Mouse (Mus musculus) MEL (cell line): ENCODE data around the gene Rrp7a. TPM values are rescaled to one million over a fixed set of nuclear protein-coding genes. Genes with fewer than 3 reads are reported as not detected.

Source experiments
- DNase-seq: peaks from one replicate; pipeline ENCODE4 v3.0.0; 2011; ENCODE audit warnings: low read depth, low spot score
- H3K27ac ChIP-seq: 2 replicates; pipeline ENCODE4 v1.5.1; 2012; ENCODE audit warnings: low read depth, mild to moderate bottlenecking, control low read depth, low read length, moderate library complexity; ENCODE audit not compliant: control insufficient read depth
- H3K27me3 ChIP-seq, 2 experiments: fragments of 150-350 bp in 1 of 2; sonication (generic) in 1 of 2; 2 replicates each; pipeline ENCODE4 v1.6.1; 2012; ENCODE audit warnings: low read length in 2 of 2, mild to moderate bottlenecking in 2 of 2, improper control_type of control experiment in 1 of 2, moderate library complexity in 1 of 2; ENCODE audit not compliant: insufficient read depth in 2 of 2, control insufficient read depth in 1 of 2
- H3K36me3 ChIP-seq, 2 experiments: 2 replicates each; pipeline ENCODE4 v1.6.1; 2012 to 2014; ENCODE audit warnings: low read length in 2 of 2, improper control_type of control experiment in 1 of 2, inconsistent platforms in 1 of 2, mild to moderate bottlenecking in 1 of 2; ENCODE audit not compliant: insufficient read depth in 2 of 2, control insufficient read depth in 1 of 2
- H3K4me1 ChIP-seq, 2 experiments: fragments of 150-350 bp in 1 of 2; sonication (generic) in 1 of 2; 2 replicates each; pipeline ENCODE4 v1.6.1; 2012; ENCODE audit warnings: low read length in 2 of 2, improper control_type of control experiment in 1 of 2, mild to moderate bottlenecking in 1 of 2; ENCODE audit not compliant: insufficient read depth in 2 of 2, control insufficient read depth in 1 of 2
- H3K4me3 ChIP-seq, 2 experiments: fragments of 150-350 bp in 1 of 2; sonication (generic) in 1 of 2; 2 replicates each; pipeline ENCODE4 v1.5.1; 2012; ENCODE audit warnings: low read depth in 2 of 2, low read length in 2 of 2, mild to moderate bottlenecking in 2 of 2, moderate library complexity in 2 of 2, control low read depth in 1 of 2, improper control_type of control experiment in 1 of 2; ENCODE audit not compliant: control insufficient read depth in 1 of 2, insufficient read depth in 1 of 2
- H3K79me2 ChIP-seq: 2 replicates; pipeline ENCODE4 v1.6.1; 2012; ENCODE audit warnings: mild to moderate bottlenecking, low read length, moderate library complexity; ENCODE audit not compliant: control insufficient read depth, poor library complexity, insufficient read depth
- H3K9ac ChIP-seq: 2 replicates; pipeline ENCODE4 v1.6.1; 2012; ENCODE audit warnings: low read depth, mild to moderate bottlenecking, control low read depth, low read length, moderate library complexity; ENCODE audit not compliant: control insufficient read depth, poor library complexity, severe bottlenecking
- H3K9me3 ChIP-seq: fragments of 150-350 bp; sonication (generic); replicated peaks from 2 replicates; pipeline ENCODE4 v1.6.1; 2012; ENCODE audit warnings: mild to moderate bottlenecking, low read length, improper control_type of control experiment, moderate library complexity; ENCODE audit not compliant: insufficient read depth
- BHLHE40 ChIP-seq: IDR thresholded peaks from 2 replicates; pipeline ENCODE4 v1.6.1; 2012; ENCODE audit warnings: low read depth, mild to moderate bottlenecking, inconsistent platforms, low read length, improper control_type of control experiment, borderline replicate concordance
- CHD1 ChIP-seq: IDR thresholded peaks from 2 replicates; pipeline ENCODE4 v1.6.1; 2012; ENCODE audit warnings: low read depth, mild to moderate bottlenecking, inconsistent platforms, low read length, improper control_type of control experiment
- CTCF ChIP-seq, 3 experiments: IDR thresholded peaks in 2 of 3; conservative IDR thresholded peaks in 1 of 3; 2 replicates each; pipeline ENCODE4 v1.5.1; 2011 to 2012; ENCODE audit warnings: low read length in 3 of 3, low read depth in 2 of 3, mild to moderate bottlenecking in 2 of 3, improper control_type of control experiment in 1 of 3, inconsistent platforms in 1 of 3, mixed read lengths in 1 of 3, moderate library complexity in 1 of 3; ENCODE audit not compliant: control insufficient read depth in 1 of 3, insufficient read depth in 1 of 3, poor library complexity in 1 of 3, severe bottlenecking in 1 of 3
- EP300 ChIP-seq, 2 experiments: IDR thresholded peaks; 2 replicates each; pipeline ENCODE4 v1.6.1; 2011; ENCODE audit warnings: improper control_type of control experiment in 2 of 2, low read length in 2 of 2, low read depth in 1 of 2, mild to moderate bottlenecking in 1 of 2
- ETS1 ChIP-seq: IDR thresholded peaks from 2 replicates; pipeline ENCODE4 v1.6.1; 2012; ENCODE audit warnings: low read depth, mild to moderate bottlenecking, inconsistent platforms, low read length, improper control_type of control experiment, moderate library complexity
- GABPA ChIP-seq: IDR thresholded peaks from 2 replicates; pipeline ENCODE4 v1.6.1; 2012; ENCODE audit warnings: low read depth, mild to moderate bottlenecking, inconsistent platforms, low read length, improper control_type of control experiment, moderate library complexity
- JUND ChIP-seq: IDR thresholded peaks from 2 replicates; pipeline ENCODE4 v1.6.1; 2011; ENCODE audit warnings: low read depth, mild to moderate bottlenecking, improper control_type of control experiment, low read length
- MAFK ChIP-seq: IDR thresholded peaks from 2 replicates; pipeline ENCODE4 v1.6.1; 2011; ENCODE audit warnings: low read depth, mild to moderate bottlenecking, low read length, improper control_type of control experiment, borderline replicate concordance
- MAX ChIP-seq: IDR thresholded peaks from 2 replicates; pipeline ENCODE4 v1.6.1; 2011; ENCODE audit warnings: low read length, improper control_type of control experiment
- MAZ ChIP-seq: IDR thresholded peaks from 2 replicates; pipeline ENCODE4 v1.6.1; 2012; ENCODE audit warnings: low read depth, mild to moderate bottlenecking, inconsistent platforms, low read length, improper control_type of control experiment
- MXI1 ChIP-seq: IDR thresholded peaks from 2 replicates; pipeline ENCODE4 v1.6.1; 2011; ENCODE audit warnings: mild to moderate bottlenecking, low read depth, low read length, improper control_type of control experiment
- MYC ChIP-seq: IDR thresholded peaks from 2 replicates; pipeline ENCODE4 v1.6.1; 2011; ENCODE audit warnings: low read depth, mild to moderate bottlenecking, low read length, improper control_type of control experiment, moderate library complexity
- NRF1 ChIP-seq: IDR thresholded peaks from 2 replicates; pipeline ENCODE4 v1.6.1; 2014; ENCODE audit warnings: low read depth, mild to moderate bottlenecking, inconsistent platforms, low read length, improper control_type of control experiment, moderate library complexity; ENCODE audit not compliant: poor library complexity, insufficient read depth, severe bottlenecking
- RAD21 ChIP-seq: IDR thresholded peaks from 2 replicates; pipeline ENCODE4 v1.6.1; 2011; ENCODE audit warnings: mild to moderate bottlenecking, low read depth, low read length, improper control_type of control experiment
- RCOR1 ChIP-seq: IDR thresholded peaks from 2 replicates; pipeline ENCODE4 v1.6.1; 2012; ENCODE audit warnings: low read depth, mild to moderate bottlenecking, inconsistent platforms, low read length, improper control_type of control experiment
- SIN3A ChIP-seq: IDR thresholded peaks from 2 replicates; pipeline ENCODE4 v1.6.1; 2012; ENCODE audit warnings: low read length, improper control_type of control experiment, inconsistent platforms
- SMC3 ChIP-seq: IDR thresholded peaks from 2 replicates; pipeline ENCODE4 v1.6.1; 2011; ENCODE audit warnings: low read depth, low read length, improper control_type of control experiment
- TAL1 ChIP-seq: IDR thresholded peaks from 2 replicates; pipeline ENCODE4 v1.6.1; 2012; ENCODE audit warnings: mild to moderate bottlenecking, inconsistent platforms, low read length, moderate library complexity, mixed read lengths
- TBP ChIP-seq: IDR thresholded peaks from 2 replicates; pipeline ENCODE4 v1.8.0; 2011; ENCODE audit warnings: low read depth, low read length, improper control_type of control experiment
- TCF12 ChIP-seq: IDR thresholded peaks from 2 replicates; pipeline ENCODE4 v1.6.1; 2014; ENCODE audit warnings: low read depth, mild to moderate bottlenecking, inconsistent platforms, low read length, improper control_type of control experiment, moderate library complexity
- USF1 ChIP-seq: IDR thresholded peaks from 2 replicates; pipeline ENCODE4 v1.6.1; 2014; ENCODE audit warnings: low read depth, mild to moderate bottlenecking, inconsistent platforms, low read length, improper control_type of control experiment, moderate library complexity
- ZNF384 ChIP-seq: IDR thresholded peaks from 2 replicates; pipeline ENCODE4 v1.6.1; 2012; ENCODE audit warnings: low read depth, mild to moderate bottlenecking, inconsistent platforms, low read length, improper control_type of control experiment
- polyA plus RNA-seq, 2 experiments: library from polyadenylated mRNA; stranded (reverse) in 1 of 2; unstranded in 1 of 2; fragments of >175 nt in 1 of 2; fragments of >200 nt in 1 of 2; gene quantifications; 2 replicates each; pipeline versions ENCODE4 v1.2.1 to v1.2.4; 2012; ENCODE audit warnings: low replicate concordance in 2 of 2, low read depth in 1 of 2; ENCODE audit not compliant: insufficient read length in 2 of 2, insufficient read depth in 1 of 2, missing spikeins in 1 of 2
- total RNA-seq: library from RNA; depleted of rRNA; stranded (reverse); fragments of 300-350 nt; gene quantifications from 2 replicates; pipeline ENCODE4 v1.2.3, GENCODE M21; 2012

Rrp7a gene
- total and polyA plus RNA-seq, 3 experiments: 155 to 483 (median 283) TPM

DNA sequence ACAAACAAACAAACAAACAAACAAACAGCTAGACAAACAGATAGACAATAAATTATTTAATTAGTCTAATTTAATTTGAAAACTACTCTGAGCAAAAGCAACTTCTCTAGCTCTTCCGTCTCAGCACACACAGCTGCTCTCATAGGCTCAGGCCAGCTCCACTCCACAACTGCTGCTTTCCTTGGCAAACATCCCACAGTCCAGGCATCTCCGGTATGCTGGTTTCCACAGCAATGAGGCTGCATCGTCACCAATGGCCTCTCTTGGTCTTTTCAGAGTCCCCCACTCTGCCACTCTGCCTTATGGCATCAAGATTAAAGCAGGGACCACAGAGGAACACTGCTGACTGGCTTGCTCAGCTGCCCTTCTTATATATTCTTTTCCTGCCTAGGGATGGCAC is 51.7 kb downstream of the Rrp7a start:
- Histone ChIP-seq H3K27ac (no peak overlapping the region), H3K36me3 (no peaks in the 10 kb centered on the region), H3K9me3 (no peaks in the 10 kb centered on the region), H3K9ac (no peak overlapping the region), H3K79me2 (no peaks in the 10 kb centered on the region), H3K27me3 (peaks cover 0 to 1% of the 10 kb centered on the region in 2 experiments; a peak in 1 of 4 replicates), H3K4me1 (no peaks in the 10 kb centered on the region; a peak in 1 of 4 replicates)
- no peak for DNase-seq
- TF ChIP-seq TCF12: no peak
- TF ChIP-seq MYC: no peak
- TF ChIP-seq MAZ: no peak
- TF ChIP-seq EP300 (IDR thresholded peaks at IDR 0.05; ENCODE audit: low read depth in 1 of 2, low read length in 2 of 2): no peak
- no peak for TF ChIP-seq TAL1
- TF ChIP-seq USF1: no peak
- TF ChIP-seq TBP: no peak
- TF ChIP-seq SMC3: no peak
- TF ChIP-seq RCOR1: no peak
- no peak for TF ChIP-seq NRF1
- no peak for TF ChIP-seq CHD1
- no peak for TF ChIP-seq SIN3A
- TF ChIP-seq, all 39 proteins: peak for 0
- no peak overlapping the region for H3K4me3 ChIP-seq

DNA sequence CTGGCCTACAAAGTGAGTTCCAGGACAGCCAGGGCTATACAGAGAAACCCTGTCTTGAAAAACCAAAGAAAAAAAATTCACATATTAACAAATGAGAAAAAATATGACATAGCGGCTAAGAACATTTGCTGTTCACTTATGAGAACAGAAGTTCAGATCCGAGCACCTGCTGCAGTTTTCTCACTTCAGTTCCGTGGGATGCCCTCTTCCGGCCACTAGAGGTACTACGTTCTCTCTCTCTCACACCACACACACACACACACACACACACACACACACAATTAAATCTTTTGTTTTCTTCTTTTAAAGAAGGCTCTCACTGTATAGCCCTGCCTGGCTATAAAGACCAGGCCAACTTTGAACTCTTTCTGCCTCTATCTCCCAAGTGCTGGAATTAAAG is 54.3 kb downstream of the Rrp7a start:
- no peaks in the 10 kb centered on the region for H3K79me2 ChIP-seq
- H3K4me3 ChIP-seq: no peak overlapping the region
- no peaks in the 10 kb centered on the region for H3K27me3 ChIP-seq
- no peaks in the 10 kb centered on the region; a peak in 1 of 4 replicates for H3K36me3 ChIP-seq
- H3K9me3 ChIP-seq: no peaks in the 10 kb centered on the region
- no peak for DNase-seq
- TF ChIP-seq EP300 (IDR thresholded peaks at IDR 0.05; ENCODE audit: low read depth in 1 of 2, low read length in 2 of 2): no peak
- no peak for TF ChIP-seq RAD21
- TF ChIP-seq JUND: no peak
- no peak for TF ChIP-seq ZNF384
- no peak for TF ChIP-seq MAFK
- no peak overlapping the region for H3K27ac ChIP-seq
- H3K9ac ChIP-seq: no peak overlapping the region
- no peaks in the 10 kb centered on the region; a peak in 1 of 4 replicates for H3K4me1 ChIP-seq

DNA sequence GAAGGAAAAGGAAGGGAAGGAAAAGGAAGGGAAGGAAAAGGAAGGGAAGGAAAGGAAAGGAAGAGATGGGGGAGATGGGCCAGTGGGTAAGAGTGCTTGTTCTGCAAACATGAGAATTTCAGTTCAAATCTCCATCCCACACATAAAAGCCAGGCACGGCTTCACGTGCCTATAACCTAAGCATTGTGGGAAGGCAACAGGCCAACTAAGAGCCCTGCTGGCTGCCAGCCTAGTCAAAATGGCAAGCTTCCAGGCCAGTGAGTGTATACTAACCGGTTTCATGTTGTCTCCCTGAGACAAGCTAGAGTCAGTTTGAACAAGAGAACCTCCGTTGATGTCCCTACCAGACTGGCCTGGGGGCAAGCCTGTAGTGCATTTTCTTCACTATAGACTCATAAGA is 57.1 kb downstream of the Rrp7a start:
- H3K9me3 ChIP-seq: no peaks in the 10 kb centered on the region
- no peak overlapping the region for H3K27ac ChIP-seq
- no peaks in the 10 kb centered on the region for H3K27me3 ChIP-seq
- H3K36me3 ChIP-seq: no peaks in the 10 kb centered on the region; a peak in 1 of 4 replicates
- no peaks in the 10 kb centered on the region; a peak in 1 of 4 replicates for H3K4me1 ChIP-seq
- TF ChIP-seq TCF12 (0 out of 2 replicates have a peak, but pooled peaks have one; percentile 8), MAX (0 out of 2 replicates have a peak, but pooled peaks have one; percentile 33), MXI1 (peak; percentile 25; the same call in 1 of the 2 replicates), BHLHE40 (peak; percentile 96), CTCF (IDR thresholded peaks at IDR 0.05 in 2 of 3, conservative IDR thresholded peaks at IDR 0.05 in 1 of 3; ENCODE audit: control insufficient read depth in 1 of 3, insufficient read depth in 1 of 3, low read depth in 2 of 3, low read length in 3 of 3, poor library complexity in 1 of 3, severe bottlenecking in 1 of 3) (no peak), GABPA (no peak), USF1 (peak; percentile 77), ETS1 (peak; percentile 41; the same call in 1 of the 2 replicates)
- TF ChIP-seq, all 39 proteins: peak for 6
- H3K9ac ChIP-seq: no peak overlapping the region
- DNase-seq: peak; percentile 77
- H3K4me3 ChIP-seq: no peak overlapping the region
- H3K79me2 ChIP-seq: no peaks in the 10 kb centered on the region
